Mouse (Mus musculus): Measurements from ENCODE around the gene Theg. TPM values are rescaled to one million over a fixed set of nuclear protein-coding genes. Genes with fewer than 3 reads are reported as not detected.
A peak's percentile ranks its signal among the peaks of the same experiment; 100 is the strongest.

The Theg gene
- polyA plus RNA-seq, 1 experiment from 2014 or later: not detected

DNA sequence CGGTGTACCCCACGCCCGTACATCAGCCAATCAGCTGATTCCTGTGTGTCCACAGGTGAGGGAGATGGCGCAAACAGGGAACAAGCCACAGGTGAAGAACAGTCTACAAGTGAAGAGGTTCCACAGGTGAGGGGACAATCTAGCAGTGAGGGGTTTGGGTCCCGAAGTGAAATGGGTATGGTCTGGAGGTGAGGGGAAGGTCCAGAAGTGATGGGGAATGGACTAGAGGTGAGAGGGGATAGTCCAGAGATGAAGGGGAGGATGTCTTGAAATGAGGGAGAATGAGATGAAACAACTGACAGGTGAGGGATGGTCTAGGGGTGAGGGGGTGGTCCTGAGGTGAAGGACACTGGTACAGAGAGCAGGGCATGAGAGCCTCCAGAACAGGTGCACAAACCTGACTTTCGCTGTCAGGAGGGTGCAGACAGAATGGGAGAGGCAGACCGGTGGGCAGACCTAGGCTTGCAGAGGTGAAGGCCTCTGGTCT is 31.9 kb downstream of the Theg start:
- Histone ChIP-seq H3K27ac (ENCODE audit: low read depth, low read length) (no peak overlapping the region), H3K36me3 (ENCODE audit: control insufficient read depth, insufficient read depth, low read length) (peaks cover 3% of the 10 kb centered on the region), H3K9me3 (ENCODE audit: control insufficient read depth, low read length) (no peaks in the 10 kb centered on the region), H3K4me2 (replicated peaks; ENCODE audit: low read depth, low read length) (peak overlapping the region; percentile 81), H3K4me3 (ENCODE audit: low read length) (peak overlapping the region; percentile 98), H3K27me3 (ENCODE audit: control insufficient read depth, insufficient read depth, low read length) (no peaks in the 10 kb centered on the region), H3K9ac (ENCODE audit: low read depth, low read length) (peak overlapping the region; percentile 96), H3K4me1 (ENCODE audit: control insufficient read depth, insufficient read depth, low read length) (peaks cover 15% of the 10 kb centered on the region; the same call in 1 of the 2 replicates)
- WGBS: 28% methylated on average over 7 of the region's 7 CpGs
- ATAC-seq (ENCODE audit: low FRiP score, low TSS enrichment): peak; percentile 38

DNA sequence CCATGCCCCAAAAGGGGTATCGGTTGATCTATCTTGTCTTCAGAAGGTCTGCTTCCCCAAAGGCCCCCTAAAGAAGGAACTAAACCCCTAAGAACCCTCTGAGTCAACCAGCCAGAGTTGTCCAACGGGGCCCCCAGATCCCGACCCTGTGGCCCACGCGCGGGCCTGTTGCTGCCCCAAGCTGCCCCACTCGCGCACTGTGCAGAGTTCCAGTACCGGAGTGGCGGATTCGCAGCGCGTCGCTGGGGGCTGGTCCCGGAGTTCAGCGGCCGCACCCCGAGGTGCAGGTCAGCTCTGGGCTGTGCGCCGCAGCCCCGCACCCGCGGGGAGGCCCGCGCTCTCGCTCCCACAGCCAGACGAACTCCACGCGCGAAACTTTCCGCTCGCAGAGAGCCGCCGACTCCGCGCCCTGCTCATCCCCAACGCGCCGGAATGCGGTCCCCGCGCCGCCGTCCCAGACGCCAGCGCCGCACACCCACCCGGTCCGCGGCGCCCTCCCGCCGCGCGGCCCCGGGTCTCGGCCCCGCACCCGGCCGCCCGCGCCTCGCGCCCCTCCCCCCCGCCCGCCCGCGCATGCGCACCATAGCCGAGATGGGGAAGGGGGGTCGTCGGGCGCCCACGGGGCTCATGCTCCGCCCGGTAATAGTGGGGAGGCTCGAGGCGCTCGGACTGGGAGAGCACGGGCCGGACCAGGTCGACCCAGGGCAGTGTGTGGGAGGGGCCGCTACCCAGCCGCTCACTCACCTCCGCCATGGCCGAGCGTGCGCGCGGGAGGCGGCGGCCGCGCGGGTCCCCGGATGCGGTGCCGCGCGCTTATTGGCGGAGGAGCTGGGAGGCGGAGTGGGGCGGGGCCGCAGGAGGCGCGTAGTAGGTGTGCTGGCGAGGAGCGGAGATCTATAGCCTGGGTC is 32.5 kb downstream of the Theg start, which contains the start of gene Mier2:
TSS of gene Mier2 (minus strand) at position 870 of the 908 bp plus-strand sequence.
- ATAC-seq (ENCODE audit: low FRiP score, low TSS enrichment): peak; percentile 88
- Histone ChIP-seq H3K4me3 (ENCODE audit: low read length) (peak within 1 kb of the TSS; percentile 98), H3K27ac (ENCODE audit: low read depth, low read length) (peak within 1 kb of the TSS; percentile 68; the same call in 1 of the 2 replicates), H3K9me3 (ENCODE audit: control insufficient read depth, low read length) (no peaks in the 10 kb centered on the region), H3K27me3 (ENCODE audit: control insufficient read depth, insufficient read depth, low read length) (no peaks in the 10 kb centered on the region), H3K4me1 (ENCODE audit: control insufficient read depth, insufficient read depth, low read length) (peaks cover 15% of the 10 kb centered on the region; the same call in 1 of the 2 replicates), H3K4me2 (replicated peaks; ENCODE audit: low read depth, low read length) (peak within 1 kb of the TSS; percentile 81), H3K36me3 (ENCODE audit: control insufficient read depth, insufficient read depth, low read length) (peaks cover 10% of the 10 kb centered on the region), H3K9ac (ENCODE audit: low read depth, low read length) (peak within 1 kb of the TSS; percentile 96)
- under 1% methylated on average over 98 of the region's 108 CpGs for WGBS

DNA sequence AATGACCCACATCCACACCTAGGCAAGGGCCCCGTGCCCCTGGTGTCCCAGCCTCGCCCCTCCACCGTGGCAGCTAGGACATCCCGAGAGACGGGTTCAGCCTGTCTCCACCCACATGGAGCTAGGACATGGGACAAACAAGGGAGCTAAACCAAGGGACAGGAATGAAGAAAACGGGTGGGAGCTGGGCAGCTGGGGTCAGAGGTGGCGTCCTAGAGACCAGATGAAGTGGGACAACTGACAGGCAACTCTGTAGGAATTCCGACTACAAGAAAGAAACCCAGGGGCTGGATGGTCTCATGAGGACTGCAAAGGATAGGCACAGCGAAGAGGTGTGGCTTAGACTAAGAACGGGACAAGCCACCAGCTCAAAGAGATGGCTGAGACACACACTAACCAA is 33.4 kb downstream of the Theg start:
- Histone ChIP-seq H3K9ac (ENCODE audit: low read depth, low read length) (peak overlapping the region; percentile 96; the same call in 1 of the 2 replicates), H3K4me3 (ENCODE audit: low read length) (peak overlapping the region; percentile 98), H3K4me1 (ENCODE audit: control insufficient read depth, insufficient read depth, low read length) (peaks cover 15% of the 10 kb centered on the region; the same call in 1 of the 2 replicates), H3K36me3 (ENCODE audit: control insufficient read depth, insufficient read depth, low read length) (peaks cover 19% of the 10 kb centered on the region), H3K27me3 (ENCODE audit: control insufficient read depth, insufficient read depth, low read length) (no peaks in the 10 kb centered on the region), H3K27ac (ENCODE audit: low read depth, low read length) (no peak overlapping the region), H3K9me3 (ENCODE audit: control insufficient read depth, low read length) (no peaks in the 10 kb centered on the region), H3K4me2 (replicated peaks; ENCODE audit: low read depth, low read length) (peak overlapping the region; percentile 81)
- WGBS: 23% methylated on average over 10 of the region's 10 CpGs
- ATAC-seq (ENCODE audit: low FRiP score, low TSS enrichment): no peak

DNA sequence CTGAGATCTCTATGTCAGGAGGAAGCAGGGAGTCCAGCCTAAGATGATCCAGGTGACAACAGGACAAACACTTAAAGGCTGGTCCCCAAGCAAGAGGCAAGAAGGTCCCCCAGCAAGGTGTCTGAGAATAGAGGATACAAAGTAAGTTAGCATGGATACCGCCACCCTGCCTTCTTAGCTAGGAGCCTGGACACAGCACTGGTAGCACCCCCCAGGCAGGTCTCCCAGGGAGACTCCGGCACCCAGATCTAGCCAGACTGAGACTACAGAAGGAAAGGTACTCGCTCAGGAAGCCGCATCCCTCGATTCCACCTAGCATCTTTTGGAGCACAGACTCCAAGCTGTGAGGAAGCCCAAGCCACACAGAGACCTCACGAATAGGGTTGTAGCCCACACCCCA is 34.0 kb downstream of the Theg start:
- H3K4me3 ChIP-seq (ENCODE audit: low read length): peak overlapping the region; percentile 98; the same call in 1 of the 2 replicates
- H3K36me3 ChIP-seq (ENCODE audit: control insufficient read depth, insufficient read depth, low read length): peaks cover 24% of the 10 kb centered on the region
- no peak for ATAC-seq (ENCODE audit: low FRiP score, low TSS enrichment)
- WGBS: 82% methylated on average over 6 of the region's 6 CpGs
- no peak overlapping the region for H3K27ac ChIP-seq (ENCODE audit: low read depth, low read length)
- no peaks in the 10 kb centered on the region for H3K9me3 ChIP-seq (ENCODE audit: control insufficient read depth, low read length)
- peak overlapping the region; percentile 81; the same call in 1 of the 2 replicates for H3K4me2 ChIP-seq (replicated peaks; ENCODE audit: low read depth, low read length)
- peaks cover 15% of the 10 kb centered on the region; the same call in 1 of the 2 replicates for H3K4me1 ChIP-seq (ENCODE audit: control insufficient read depth, insufficient read depth, low read length)
- H3K27me3 ChIP-seq (ENCODE audit: control insufficient read depth, insufficient read depth, low read length): no peaks in the 10 kb centered on the region
- H3K9ac ChIP-seq (ENCODE audit: low read depth, low read length): no peak overlapping the region; the same call in 1 of the 2 replicates

DNA sequence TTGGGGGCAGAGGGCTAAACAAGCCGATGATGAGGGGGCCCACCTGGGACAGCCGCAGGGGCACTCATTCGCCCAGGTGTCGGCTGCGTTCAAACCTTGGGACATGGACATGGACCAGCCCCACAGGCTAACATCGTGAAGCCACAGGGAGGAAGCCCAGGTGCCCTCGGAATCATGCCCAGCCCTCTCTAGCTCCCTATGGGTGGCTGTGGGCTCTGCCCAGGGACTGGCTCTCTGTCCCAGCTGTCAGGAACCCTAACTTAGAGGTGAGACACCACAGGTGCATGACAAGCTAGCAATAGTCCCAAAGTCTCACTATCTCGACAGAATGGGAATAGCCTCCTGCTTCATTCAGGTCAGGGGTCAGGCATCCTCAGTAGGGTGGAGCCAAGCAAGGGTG is 34.6 kb downstream of the Theg start:
- Histone ChIP-seq H3K4me3 (ENCODE audit: low read length) (no peak overlapping the region), H3K27ac (ENCODE audit: low read depth, low read length) (no peak overlapping the region), H3K9me3 (ENCODE audit: control insufficient read depth, low read length) (no peaks in the 10 kb centered on the region), H3K36me3 (ENCODE audit: control insufficient read depth, insufficient read depth, low read length) (peaks cover 31% of the 10 kb centered on the region), H3K4me2 (replicated peaks; ENCODE audit: low read depth, low read length) (no peak overlapping the region), H3K27me3 (ENCODE audit: control insufficient read depth, insufficient read depth, low read length) (no peaks in the 10 kb centered on the region), H3K4me1 (ENCODE audit: control insufficient read depth, insufficient read depth, low read length) (peaks cover 15% of the 10 kb centered on the region; the same call in 1 of the 2 replicates), H3K9ac (ENCODE audit: low read depth, low read length) (no peak overlapping the region)
- ATAC-seq (ENCODE audit: low FRiP score, low TSS enrichment): no peak
- WGBS: 86% methylated on average over 8 of the region's 8 CpGs

DNA sequence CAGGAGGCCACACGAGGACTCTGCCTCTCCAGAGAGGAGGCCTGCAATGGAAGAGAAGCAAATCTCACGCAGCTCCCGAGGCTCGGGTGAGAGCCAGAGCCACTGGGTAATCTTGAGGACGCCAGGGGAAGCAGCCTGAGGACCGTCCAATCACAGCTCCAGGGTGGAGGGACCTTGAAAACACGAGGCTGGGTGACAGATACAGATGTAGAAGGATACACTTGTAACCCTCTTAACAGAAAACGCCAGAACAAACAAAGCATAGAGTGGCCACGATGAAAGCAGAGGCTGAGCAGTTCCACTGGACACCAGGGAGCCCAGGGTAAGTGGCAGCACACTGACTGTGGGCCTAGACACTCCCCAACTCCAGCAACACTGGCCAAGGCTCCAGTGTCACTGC is 36.8 kb downstream of the Theg start:
- Histone ChIP-seq H3K4me2 (replicated peaks; ENCODE audit: low read depth, low read length) (no peak overlapping the region), H3K9ac (ENCODE audit: low read depth, low read length) (no peak overlapping the region), H3K9me3 (ENCODE audit: control insufficient read depth, low read length) (no peaks in the 10 kb centered on the region), H3K36me3 (ENCODE audit: control insufficient read depth, insufficient read depth, low read length) (peaks cover 52% of the 10 kb centered on the region), H3K4me1 (ENCODE audit: control insufficient read depth, insufficient read depth, low read length) (peaks cover 15% of the 10 kb centered on the region; the same call in 1 of the 2 replicates), H3K4me3 (ENCODE audit: low read length) (no peak overlapping the region), H3K27ac (ENCODE audit: low read depth, low read length) (no peak overlapping the region), H3K27me3 (ENCODE audit: control insufficient read depth, insufficient read depth, low read length) (no peaks in the 10 kb centered on the region)
- ATAC-seq (ENCODE audit: low FRiP score, low TSS enrichment): no peak
- 89% methylated on average over 9 of the region's 9 CpGs for WGBS

DNA sequence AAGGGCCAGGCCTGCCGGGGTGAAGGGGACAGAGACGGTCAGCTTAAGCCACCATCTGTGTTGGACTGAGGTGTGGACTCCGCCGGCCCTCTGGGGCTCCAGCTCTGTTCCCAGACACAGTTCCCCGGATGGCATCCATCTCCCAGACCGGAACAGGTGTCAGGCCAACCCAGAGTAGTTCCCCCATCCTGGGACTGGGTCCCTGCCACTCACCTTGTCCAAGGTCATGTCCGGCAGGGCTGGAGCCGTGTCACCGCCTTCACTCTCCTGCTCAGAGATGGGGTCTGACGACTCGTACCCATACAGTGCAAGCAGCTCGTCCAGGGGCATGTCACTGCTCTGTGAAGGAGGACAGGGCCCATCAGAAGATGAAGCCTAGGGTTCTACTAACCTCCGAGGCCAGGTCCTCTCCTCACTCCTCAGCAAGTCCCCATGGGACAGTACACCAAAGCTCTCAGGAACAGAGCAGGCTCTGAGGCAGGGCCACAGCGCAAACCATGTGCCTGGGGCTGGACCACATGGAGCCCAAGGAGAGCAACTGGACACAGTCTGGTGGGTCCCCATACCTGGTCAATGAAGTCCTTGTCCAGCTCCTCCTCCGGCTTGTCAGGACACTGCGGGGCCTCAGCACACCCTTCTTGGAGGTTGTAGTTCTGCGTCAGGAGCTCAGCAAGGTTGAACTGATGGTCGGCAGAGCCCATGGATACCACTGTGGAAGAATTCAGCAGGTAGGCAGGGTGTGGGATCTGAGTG is 38.0 kb downstream of the Theg start:
- H3K4me1 ChIP-seq (ENCODE audit: control insufficient read depth, insufficient read depth, low read length): peaks cover 15% of the 10 kb centered on the region; the same call in 1 of the 2 replicates
- ATAC-seq (ENCODE audit: low FRiP score, low TSS enrichment): no peak
- peaks cover 64% of the 10 kb centered on the region for H3K36me3 ChIP-seq (ENCODE audit: control insufficient read depth, insufficient read depth, low read length)
- no peak overlapping the region for H3K9ac ChIP-seq (ENCODE audit: low read depth, low read length)
- H3K9me3 ChIP-seq (ENCODE audit: control insufficient read depth, low read length): no peaks in the 10 kb centered on the region
- 88% methylated on average over 18 of the region's 18 CpGs for WGBS
- H3K27me3 ChIP-seq (ENCODE audit: control insufficient read depth, insufficient read depth, low read length): no peaks in the 10 kb centered on the region
- no peak overlapping the region for H3K27ac ChIP-seq (ENCODE audit: low read depth, low read length)
- H3K4me3 ChIP-seq (ENCODE audit: low read length): no peak overlapping the region
- H3K4me2 ChIP-seq (replicated peaks; ENCODE audit: low read depth, low read length): no peak overlapping the region

DNA sequence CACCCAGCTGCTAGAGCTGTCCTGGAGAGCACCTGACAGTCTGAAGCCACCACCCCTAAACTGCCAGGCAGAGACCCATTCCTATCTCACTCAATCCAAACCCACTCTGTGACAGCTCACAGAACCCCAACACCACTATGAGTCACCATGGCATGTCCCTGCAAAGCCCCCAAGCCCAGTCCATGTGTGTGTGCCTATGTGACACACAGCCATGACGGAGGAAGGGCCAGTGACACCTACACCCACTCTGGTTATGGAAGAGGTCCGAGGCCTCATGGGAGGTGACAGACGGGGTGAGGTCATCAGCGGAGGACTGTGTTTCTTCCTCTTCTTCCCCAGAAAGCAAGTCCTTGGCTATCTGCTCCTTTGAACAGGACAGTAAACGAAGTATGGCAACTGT is 38.6 kb downstream of the Theg start:
- WGBS: 92% methylated on average over 5 of the region's 5 CpGs
- Histone ChIP-seq H3K27ac (ENCODE audit: low read depth, low read length) (no peak overlapping the region), H3K4me3 (ENCODE audit: low read length) (no peak overlapping the region), H3K4me2 (replicated peaks; ENCODE audit: low read depth, low read length) (no peak overlapping the region), H3K4me1 (ENCODE audit: control insufficient read depth, insufficient read depth, low read length) (peaks cover 12% of the 10 kb centered on the region; the same call in 1 of the 2 replicates), H3K9ac (ENCODE audit: low read depth, low read length) (no peak overlapping the region), H3K9me3 (ENCODE audit: control insufficient read depth, low read length) (no peaks in the 10 kb centered on the region), H3K36me3 (ENCODE audit: control insufficient read depth, insufficient read depth, low read length) (peaks cover 70% of the 10 kb centered on the region), H3K27me3 (ENCODE audit: control insufficient read depth, insufficient read depth, low read length) (no peaks in the 10 kb centered on the region)
- ATAC-seq (ENCODE audit: low FRiP score, low TSS enrichment): no peak

Measured in kidney, embryonic 14.5 days (tissue).